Mouse (Mus musculus) CH12.LX (cell line): ENCODE measurements around the gene Gm20671. TPM values are rescaled to one million over a fixed set of nuclear protein-coding genes. Genes with fewer than 3 reads are reported as not detected.

ENCODE experiments used
- DNase-seq: peaks from one replicate; pipeline ENCODE4 v3.0.0-alpha.2; 2013; ENCODE audit errors: extremely low read depth
- H3K27ac ChIP-seq: 2 replicates; pipeline ENCODE4 v1.5.1; 2012; ENCODE audit warnings: low read depth, mild to moderate bottlenecking, control low read depth, moderate library complexity; ENCODE audit not compliant: insufficient read depth
- H3K27me3 ChIP-seq: replicated peaks from 2 replicates; pipeline ENCODE3; 2012; ENCODE audit warnings: inconsistent platforms
- H3K36me3 ChIP-seq, 2 experiments: replicated peaks in 1 of 2; 2 replicates each; pipeline versions ENCODE3 to v1.6.1; 2012; ENCODE audit warnings: inconsistent platforms in 1 of 2, low read length in 1 of 2, mild to moderate bottlenecking in 1 of 2, mixed read lengths in 1 of 2, moderate library complexity in 1 of 2; ENCODE audit not compliant: control insufficient read depth in 1 of 2, insufficient read depth in 1 of 2
- H3K4me1 ChIP-seq, 2 experiments: 2 replicates each; pipeline ENCODE4 v1.6.1; 2012; ENCODE audit warnings: inconsistent platforms in 1 of 2, moderate library complexity in 1 of 2; ENCODE audit not compliant: insufficient read depth in 2 of 2, control insufficient read depth in 1 of 2
- H3K4me2 ChIP-seq: 2 replicates; pipeline ENCODE4 v1.6.1; 2012; ENCODE audit warnings: low read depth, mild to moderate bottlenecking, control low read depth; ENCODE audit not compliant: poor library complexity, insufficient read depth, severe bottlenecking
- H3K4me3 ChIP-seq, 3 experiments: fragments of 150-350 bp in 1 of 3; sonication (generic) in 1 of 3; replicated peaks in 1 of 3; 2 replicates each; pipeline versions ENCODE3 to v1.5.1; 2011 to 2012; ENCODE audit warnings: low read depth in 2 of 3, low read length in 2 of 3, mild to moderate bottlenecking in 2 of 3, moderate library complexity in 2 of 3, control low read depth in 1 of 3, improper control_type of control experiment in 1 of 3, inconsistent platforms in 1 of 3, mixed read lengths in 1 of 3; ENCODE audit not compliant: poor library complexity in 1 of 3
- H3K79me2 ChIP-seq: replicated peaks from 2 replicates; pipeline ENCODE4 v1.6.1; 2012; ENCODE audit warnings: mild to moderate bottlenecking, moderate library complexity; ENCODE audit not compliant: control insufficient read depth, poor library complexity, insufficient read depth, severe bottlenecking; ENCODE audit errors: extremely low read depth
- H3K9ac ChIP-seq: 2 replicates; pipeline ENCODE4 v1.6.1; 2012; ENCODE audit warnings: low read depth, mild to moderate bottlenecking, control low read depth, moderate library complexity; ENCODE audit not compliant: insufficient read depth
- H3K9me3 ChIP-seq: replicated peaks from 2 replicates; pipeline ENCODE3; 2012; ENCODE audit warnings: low read length, inconsistent platforms, mixed read lengths
- BHLHE40 ChIP-seq: IDR thresholded peaks from 2 replicates; pipeline ENCODE4 v1.6.1; 2011; ENCODE audit warnings: mild to moderate bottlenecking, low read depth, low read length, improper control_type of control experiment
- CHD1 ChIP-seq: IDR thresholded peaks from 2 replicates; pipeline ENCODE4 v1.6.1; 2012; ENCODE audit warnings: low read depth, low read length, improper control_type of control experiment, inconsistent platforms
- CHD2 ChIP-seq: IDR thresholded peaks from 2 replicates; pipeline ENCODE4 v1.6.1; 2011; ENCODE audit warnings: low read length, improper control_type of control experiment
- CTCF ChIP-seq, 2 experiments: IDR thresholded peaks in 1 of 2; conservative IDR thresholded peaks in 1 of 2; 2 replicates each; pipeline ENCODE4 v1.5.1; 2011 to 2012; ENCODE audit warnings: low read depth in 2 of 2, low read length in 2 of 2, improper control_type of control experiment in 1 of 2, inconsistent platforms in 1 of 2, mild to moderate bottlenecking in 1 of 2, moderate library complexity in 1 of 2
- ELF1 ChIP-seq: IDR thresholded peaks from 2 replicates; pipeline ENCODE4 v1.6.1; 2014; ENCODE audit warnings: low read depth, mild to moderate bottlenecking, inconsistent platforms, low read length, improper control_type of control experiment
- GABPA ChIP-seq: IDR thresholded peaks from 2 replicates; pipeline ENCODE4 v1.6.1; 2012; ENCODE audit warnings: low read depth, low read length, improper control_type of control experiment, inconsistent platforms; ENCODE audit not compliant: insufficient replicate concordance
- IRF4 ChIP-seq: IDR thresholded peaks from 2 replicates; pipeline ENCODE4 v1.6.1; 2014; ENCODE audit warnings: low read depth, mild to moderate bottlenecking, inconsistent platforms, low read length, improper control_type of control experiment
- JUN ChIP-seq: IDR thresholded peaks from 2 replicates; pipeline ENCODE4 v1.6.1; 2011; ENCODE audit warnings: low read depth, mild to moderate bottlenecking, low read length, improper control_type of control experiment, moderate library complexity; ENCODE audit not compliant: insufficient read depth
- KAT2A ChIP-seq: IDR thresholded peaks from 2 replicates; pipeline ENCODE4 v1.6.1; 2012; ENCODE audit warnings: low read length, improper control_type of control experiment, inconsistent platforms; ENCODE audit not compliant: insufficient replicate concordance
- NELFE ChIP-seq: IDR thresholded peaks from 2 replicates; pipeline ENCODE4 v1.6.1; 2011; ENCODE audit warnings: low read depth, low read length, improper control_type of control experiment
- POLR2A ChIP-seq: IDR thresholded peaks from 2 replicates; pipeline ENCODE4 v1.6.1; 2011; ENCODE audit warnings: low read depth, mild to moderate bottlenecking, improper control_type of control experiment, low read length
- POLR2AphosphoS2 ChIP-seq: IDR thresholded peaks from 2 replicates; pipeline ENCODE4 v1.6.1; 2011; ENCODE audit warnings: low read depth, low read length, improper control_type of control experiment
- SMC3 ChIP-seq: IDR thresholded peaks from 2 replicates; pipeline ENCODE4 v1.6.1; 2011; ENCODE audit warnings: low read depth, low read length, improper control_type of control experiment
- TBP ChIP-seq: conservative IDR thresholded peaks from 2 replicates; pipeline ENCODE4 v1.6.1; 2011; ENCODE audit warnings: low read depth, low read length, improper control_type of control experiment
- TCF12 ChIP-seq: IDR thresholded peaks from 2 replicates; pipeline ENCODE4 v1.6.1; 2014; ENCODE audit warnings: low read depth, mild to moderate bottlenecking, inconsistent platforms, low read length, improper control_type of control experiment
- UBTF ChIP-seq: IDR thresholded peaks from 2 replicates; pipeline ENCODE4 v1.6.1; 2012; ENCODE audit warnings: low read depth, mild to moderate bottlenecking, inconsistent platforms, low read length, improper control_type of control experiment, moderate library complexity
- USF1 ChIP-seq: IDR thresholded peaks from 2 replicates; pipeline ENCODE4 v1.6.1; 2014; ENCODE audit warnings: low read depth, mild to moderate bottlenecking, inconsistent platforms, low read length, improper control_type of control experiment
- ZC3H11A ChIP-seq: IDR thresholded peaks from 2 replicates; pipeline ENCODE4 v1.6.1; 2012; ENCODE audit warnings: low read depth, mild to moderate bottlenecking, inconsistent platforms, low read length, improper control_type of control experiment
- ZMIZ1 ChIP-seq: IDR thresholded peaks from 2 replicates; pipeline ENCODE4 v1.6.1; 2012; ENCODE audit warnings: low read depth, mild to moderate bottlenecking, inconsistent platforms, low read length, improper control_type of control experiment
- dilution Hi-C: fragments of 300-500 bp; cut with MboI; formaldehyde crosslinking; loops from 2 replicates; pipeline ENCODE4 v1.14.3; 2020; ENCODE audit warnings: low sequenced_read_pairs; ENCODE audit not compliant: extremely low pct_unique_long_range_greater_than_20kb, extremely low pct_ligation_motif_present
- in situ Hi-C: fragments of 300-500 bp; cut with MboI; formaldehyde crosslinking; loops from 3 replicates; pipeline ENCODE4 v1.14.3; 2019; ENCODE audit warnings: low sequenced_read_pairs, low pct_ligation_motif_present, low pct_unique_long_range_greater_than_20kb, mixed read lengths
- polyA plus RNA-seq: library from polyadenylated mRNA; unstranded; fragments of >175 nt; gene quantifications from 2 replicates; pipeline ENCODE4 v1.2.1, GENCODE M21; 2012; ENCODE audit warnings: low read depth; ENCODE audit not compliant: insufficient read length
- total RNA-seq, 2 experiments: library from RNA; depleted of rRNA; stranded (reverse); fragments of 300-350 nt in 1 of 2; fragments of >200 nt in 1 of 2; gene quantifications; 2 replicates each; pipeline ENCODE4 v1.2.3; 2012 to 2014

Gm20671 gene
- total and polyA plus RNA-seq, 3 experiments = 0.81 TPM; not detected in 2

- TF ChIP-seq CTCF (conservative IDR thresholded peaks at IDR 0.05 in 1 of 2, IDR thresholded peaks at IDR 0.05 in 1 of 2; ENCODE audit: low read depth in 2 of 2, low read length in 2 of 2) (peak in 1 of 2 experiments; percentile 58; a peak in 2 of 4 replicates), TBP (0 out of 2 replicates have a peak, but pooled peaks have one; percentile 6), USF1 (no peak), ZMIZ1 (peak; percentile 74; the same call in 1 of the 2 replicates), BHLHE40 (no peak; the same call in 1 of the 2 replicates), NELFE (peak; percentile 85), CHD2 (no peak), POLR2AphosphoS2 (peak; percentile 75; the same call in 1 of the 2 replicates), ZC3H11A (no peak), JUN (no peak), CHD1 (no peak), IRF4 (0 out of 2 replicates have a peak, but pooled peaks have one; percentile 16), POLR2A (peak; percentile 96), KAT2A (no peak)
Observed at GRCm38 (mm10) chr5:32785313-32785915, 41.5 kb downstream of the Gm20671 start, which contains the start of gene Pisd (continued).

GRCm38 (mm10) chr5:32784726-32785125 is 42.2 kb downstream of the Gm20671 start:
- Histone ChIP-seq H3K36me3 (peaks cover 17 to 53% of the 10 kb centered on the region in 2 experiments), H3K4me2 (peak overlapping the region; percentile 86; the same call in 1 of the 2 replicates), H3K9ac (peak overlapping the region; percentile 74), H3K27ac (no peak overlapping the region), H3K27me3 (no peaks in the 10 kb centered on the region), H3K4me3 (peak overlapping the region; percentile 85 to 94 (median 91)), H3K9me3 (no peaks in the 10 kb centered on the region), H3K79me2 (peaks cover 12% of the 10 kb centered on the region; the same call in 1 of the 2 replicates), H3K4me1 (peaks cover 3 to 33% of the 10 kb centered on the region in 2 experiments; a peak in 3 of 4 replicates)
- no peak for DNase-seq
- in situ Hi-C loops = no loop called here
- TF ChIP-seq TCF12 (no peak), GABPA (no peak), ZC3H11A (no peak), ELF1 (no peak), POLR2AphosphoS2 (no peak), SMC3 (no peak), JUN (no peak), UBTF (no peak)
- dilution Hi-C loops = no loop called here
